ENCODE assay signal across 24 mouse cellular contexts in genomic region chr14:120393441-120393840, GRCm38 (mm10).
DNase-seq lines count a peak whose midpoint lies in the region; ATAC-seq and TF ChIP-seq lines count a peak whose summit lies in the region.
"Had no signal": no experiment of that assay in that cellular context is flagged by ENCODE, and none has a peak within 500 bp of the region (broad histone marks: within the 10 kb centered on the region; RNA-seq: fewer than 3 reads in every experiment).

No protein-coding gene starts in this region.

- H3K9ac ChIP-seq in heart, adult 2 months (ENCODE audit: low read depth, low read length), result no peak overlapping the region
- no peak overlapping the region for H3K9ac ChIP-seq in heart, embryonic 15.5 days
- H3K9ac ChIP-seq: embryonic facial prominence, embryonic 12.5 days; forebrain, embryonic 13.5 days; forebrain, embryonic 15.5 days had no signal

- no peak for DNase-seq in gastrocnemius, adult 2 months
- DNase-seq in gastrocnemius, postnatal 10 days, result no peak
- DNase-seq in heart, adult 2 months, result peak; percentile 6 to 18
- DNase-seq in heart, embryonic 10.5 days (ENCODE audit: low spot score), result no peak
- no peak for DNase-seq in heart, adult 18-20 months
- DNase-seq: adrenal gland, adult 8-10 months; adrenal gland, postnatal 14 days; adrenal gland, postnatal 36 days; B cell, adult 2 months; cerebellum, adult 11-12 months; cerebellum, adult 2 months; cerebellum, adult 9-10 months; cerebellum, postnatal 10 days; cerebellum, postnatal 25 days had no signal

- intact Hi-C loops in gastrocnemius, adult 2 months (cut with DNase I), result no loop called here
- intact Hi-C loops in heart, adult 2 months (cut with DNase I), result no loop called here

- H3K79me2 ChIP-seq in heart, adult 2 months (replicated peaks; ENCODE audit: control insufficient read depth, insufficient read depth, low read length), result peaks cover 3% of the 10 kb centered on the region; the same call in 1 of the 2 replicates

- peak overlapping the region; percentile 21 for H3K27ac ChIP-seq in gastrocnemius, adult 2 months
- peak overlapping the region; percentile 33; the same call in 1 of the 2 replicates for H3K27ac ChIP-seq in heart, adult 2 months
- H3K27ac ChIP-seq in heart, embryonic 10.5 days, result no peak overlapping the region
- 0 out of 2 replicates have a peak overlapping the region, but pooled peaks have one; percentile 2 for H3K27ac ChIP-seq in heart, embryonic 15.5 days
- H3K27ac ChIP-seq: embryonic facial prominence, embryonic 10.5 days; embryonic facial prominence, embryonic 12.5 days; forebrain, embryonic 13.5 days; forebrain, embryonic 15.5 days had no signal

- no peak for TF ChIP-seq POLR2A in heart, adult 2 months (IDR thresholded peaks at IDR 0.05; ENCODE audit: insufficient read depth, low read depth, low read length)

- H3K9me3 ChIP-seq in heart, embryonic 10.5 days, result no peaks in the 10 kb centered on the region
- no peaks in the 10 kb centered on the region for H3K9me3 ChIP-seq in heart, embryonic 15.5 days (replicated peaks)
- H3K9me3 ChIP-seq: embryonic facial prominence, embryonic 12.5 days; forebrain, embryonic 15.5 days; G1E had no signal

- 67% methylated on average over 8 of the region's 8 CpGs for WGBS in heart, adult 2 months
- 75% methylated on average over 8 of the region's 8 CpGs for WGBS in heart, embryonic 10.5 days
- 72% methylated on average over 8 of the region's 8 CpGs for WGBS in heart, embryonic 15.5 days

- no peak overlapping the region for H3K4me3 ChIP-seq in gastrocnemius, adult 2 months
- H3K4me3 ChIP-seq in heart, adult 2 months, result no peak overlapping the region
- no peak overlapping the region for H3K4me3 ChIP-seq in heart, embryonic 10.5 days
- H3K4me3 ChIP-seq in heart, embryonic 15.5 days, result no peak overlapping the region
- H3K4me3 ChIP-seq: embryonic facial prominence, embryonic 10.5 days; embryonic facial prominence, embryonic 12.5 days; forebrain, embryonic 13.5 days; forebrain, embryonic 15.5 days had no signal

- no peak for TF ChIP-seq CTCF in gastrocnemius, adult 2 months (IDR thresholded peaks at IDR 0.05)
- no peak for TF ChIP-seq CTCF in heart, adult 2 months (IDR thresholded peaks at IDR 0.05)

- TF ChIP-seq EP300 in heart, adult 2 months (IDR thresholded peaks at IDR 0.05; ENCODE audit: insufficient read depth, low read depth, low read length), result no peak

- no peak for ATAC-seq in heart, embryonic 15.5 days (replicated peaks; ENCODE audit: insufficient number of reproducible peaks, insufficient read depth, low FRiP score, low read depth)
- ATAC-seq: activated CD4-positive, CD25-positive, alpha-beta regulatory T cell, adult 4 months; CD4-positive, CD25-positive, alpha-beta regulatory T cell, adult 4 months; forebrain, embryonic 13.5 days; forebrain, embryonic 15.5 days; Patski had no signal

- H3K36me3 ChIP-seq in heart, adult 2 months (ENCODE audit: control insufficient read depth, insufficient read depth, low read length), result peaks cover 18% of the 10 kb centered on the region
- H3K36me3 ChIP-seq in heart, embryonic 10.5 days, result peaks cover 53% of the 10 kb centered on the region
- H3K36me3 ChIP-seq in heart, embryonic 15.5 days, result peaks cover 30% of the 10 kb centered on the region
- H3K36me3 ChIP-seq: forebrain, embryonic 15.5 days had no signal

- H3K4me2 ChIP-seq in heart, embryonic 15.5 days, result no peak overlapping the region
- H3K4me2 ChIP-seq: embryonic facial prominence, embryonic 12.5 days; forebrain, embryonic 13.5 days; forebrain, embryonic 15.5 days had no signal

- H3K4me1 ChIP-seq in heart, adult 2 months (ENCODE audit: control insufficient read depth, insufficient read depth, low read length), result peaks cover 7% of the 10 kb centered on the region
- peaks cover 12% of the 10 kb centered on the region for H3K4me1 ChIP-seq in heart, embryonic 10.5 days
- H3K4me1 ChIP-seq in heart, embryonic 15.5 days (replicated peaks), result peaks cover 17% of the 10 kb centered on the region

- no peaks in the 10 kb centered on the region for H3K27me3 ChIP-seq in heart, adult 2 months (ENCODE audit: control insufficient read depth, insufficient read depth, low read length)
- no peaks in the 10 kb centered on the region for H3K27me3 ChIP-seq in heart, embryonic 10.5 days (ENCODE audit: insufficient read depth, poor library complexity, severe bottlenecking)
- H3K27me3 ChIP-seq in heart, embryonic 15.5 days, result no peaks in the 10 kb centered on the region
- H3K27me3 ChIP-seq: CH12.LX; embryonic facial prominence, embryonic 12.5 days; forebrain, embryonic 13.5 days; forebrain, embryonic 15.5 days; Patski had no signal

Comparison
In these comparisons a context has a peak if more than half of its experiments do, and no peak if none do; other contexts are left out.
1. DNase-seq: peak in heart, adult 2 months (2 of 2); none in gastrocnemius, adult 2 months (single experiment), gastrocnemius, postnatal 10 days (single experiment), heart, embryonic 10.5 days (single experiment) and heart, adult 18-20 months (0 of 2).